8 mouse cellular contexts compared by ENCODE assay signal in the genomic region with DNA sequence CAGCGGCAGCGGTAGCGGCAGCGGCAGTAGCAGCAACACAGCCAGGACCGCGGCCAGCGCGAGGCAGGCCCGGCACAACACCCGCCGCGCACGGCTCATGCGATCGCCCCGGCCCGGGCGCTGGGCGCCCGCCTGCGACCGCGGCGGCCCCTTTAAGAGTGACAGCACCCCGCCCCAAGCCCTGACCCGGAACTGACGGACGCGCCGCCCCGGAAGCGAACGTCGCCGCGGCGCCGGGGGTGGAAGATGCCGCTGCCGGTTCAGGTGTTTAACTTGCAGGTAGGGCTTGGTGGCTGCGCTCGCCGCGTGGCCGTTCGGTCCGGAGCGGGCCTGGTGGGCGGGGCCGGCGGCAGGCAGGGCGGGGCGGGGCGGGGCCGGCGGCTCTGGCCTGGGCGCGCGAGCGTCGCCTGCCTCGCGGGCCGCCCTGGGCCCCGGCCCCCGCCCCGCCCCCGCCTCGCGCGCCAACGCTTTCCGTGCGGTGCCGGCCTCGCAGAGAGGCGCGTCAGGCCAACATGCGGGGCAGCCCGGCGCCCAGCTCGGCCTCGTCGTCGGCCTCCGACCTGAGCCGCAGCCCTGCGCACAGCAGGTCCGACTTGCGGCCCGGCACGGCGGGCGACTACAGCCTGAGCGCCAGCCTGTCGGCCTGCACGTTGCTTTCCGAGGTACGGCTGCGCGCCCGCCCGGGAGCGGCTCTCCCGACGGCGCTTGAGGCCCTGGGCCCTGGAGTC. TPM values are rescaled to one million over a fixed set of nuclear protein-coding genes. Genes with fewer than 3 reads are reported as not detected.
DNase-seq lines count a peak whose midpoint lies in the region; ATAC-seq and TF ChIP-seq lines count a peak whose summit lies in the region.

TSS of gene Rfng (minus strand) at position 144 of the 728 bp plus-strand sequence.
TSS of gene Gps1 (plus strand) at position 209 of the 728 bp plus-strand sequence.

- H3K9ac ChIP-seq in intestine, embryonic 14.5 days (ENCODE audit: low read length): peak within 1 kb of the TSS; percentile 83

- H3K4me1 ChIP-seq in cortical plate, adult 2 months (ENCODE audit: control insufficient read depth, insufficient read depth, low read length): peaks cover 3% of the 10 kb centered on the region; the same call in 1 of the 2 replicates
- peaks cover 6% of the 10 kb centered on the region for H3K4me1 ChIP-seq in intestine, embryonic 14.5 days (replicated peaks; ENCODE audit: control insufficient read depth, insufficient read depth, low read length)
- H3K4me1 ChIP-seq in midbrain, embryonic 10.5 days: peaks cover 30% of the 10 kb centered on the region

- H3K27ac ChIP-seq in cortical plate, adult 2 months (ENCODE audit: insufficient read depth, low read length): peak within 1 kb of the TSS; percentile 91
- peak within 1 kb of the TSS; percentile 70 for H3K27ac ChIP-seq in intestine, embryonic 14.5 days (ENCODE audit: low read depth)
- H3K27ac ChIP-seq in midbrain, embryonic 10.5 days (replicated peaks): peak within 1 kb of the TSS; percentile 88

- peak within 1 kb of the TSS; percentile 78 for H3K4me3 ChIP-seq in cortical plate, adult 2 months (ENCODE audit: insufficient read depth, low read length)
- H3K4me3 ChIP-seq in intestine, embryonic 14.5 days (ENCODE audit: low read depth, low read length): peak within 1 kb of the TSS; percentile 99
- peak within 1 kb of the TSS; percentile 100 for H3K4me3 ChIP-seq in midbrain, embryonic 10.5 days

- no peaks in the 10 kb centered on the region for H3K9me3 ChIP-seq in intestine, embryonic 14.5 days (ENCODE audit: control insufficient read depth, low read length)
- no peaks in the 10 kb centered on the region for H3K9me3 ChIP-seq in midbrain, embryonic 10.5 days (replicated peaks)

- peak; percentile 34; the same call in 1 of the 2 replicates for TF ChIP-seq POLR2A in cortical plate, adult 2 months (IDR thresholded peaks at IDR 0.05; ENCODE audit: extremely low read depth, insufficient read depth, low read length)

- H3K36me3 ChIP-seq in intestine, embryonic 14.5 days (ENCODE audit: control insufficient read depth, insufficient read depth, low read length): peaks cover 49% of the 10 kb centered on the region
- peaks cover 66% of the 10 kb centered on the region for H3K36me3 ChIP-seq in midbrain, embryonic 10.5 days

- no peak for TF ChIP-seq CTCF in cortical plate, adult 2 months (IDR thresholded peaks at IDR 0.05; ENCODE audit: extremely low read depth, insufficient read depth, low read length)

- peak; percentile 81 for ATAC-seq in intestine, embryonic 14.5 days (replicated peaks; ENCODE audit: low FRiP score, low TSS enrichment, low read depth)
- no peak for ATAC-seq in monocyte, adult 5-6 weeks (replicated peaks; ENCODE audit: insufficient number of reproducible peaks, low FRiP score, low TSS enrichment, poor library complexity, severe bottlenecking)

- DNase-seq in adipocyte (ENCODE audit: low spot score): peak; percentile 70
- DNase-seq in gastrocnemius, postnatal 25 days: peak; percentile 81
- DNase-seq in intestine, embryonic 14.5 days (ENCODE audit: low spot score): peak; percentile 91
- DNase-seq in left cerebral cortex, postnatal 36 days (ENCODE audit: low spot score in 2 of 2): peak; percentile 83 to 88
- DNase-seq in midbrain, embryonic 10.5 days (ENCODE audit: low spot score): peak; percentile 85
- DNase-seq in skeletal muscle tissue, adult 2 months (ENCODE audit: low read depth, low spot score): peak; percentile 54

- intact Hi-C loops in left cerebral cortex, postnatal 36 days (cut with DNase I): loop anchor here (2.0 kb wide), 1 partner anchor 41 kb away; the partner anchor contains the start of gene Fasn

- no peaks in the 10 kb centered on the region for H3K27me3 ChIP-seq in intestine, embryonic 14.5 days (replicated peaks; ENCODE audit: control insufficient read depth, insufficient read depth, low read length)
- H3K27me3 ChIP-seq in midbrain, embryonic 10.5 days (ENCODE audit: low read depth, poor library complexity, severe bottlenecking): peaks cover 11% of the 10 kb centered on the region

- WGBS in intestine, embryonic 14.5 days: under 1% methylated on average over 102 of the region's 107 CpGs
- under 1% methylated on average over 107 of the region's 107 CpGs for WGBS in midbrain, embryonic 10.5 days

- peak within 1 kb of the TSS; percentile 87 for H3K4me2 ChIP-seq in intestine, embryonic 14.5 days (ENCODE audit: low read length)

RNA-seq across cellular contexts. Expression of gene Rfng, which starts in this region (rescaled TPM):
- 98.9 and 103 TPM in 2 replicates for polyA plus RNA-seq in cortical plate, adult 2 months (2012; rRNA removed)
- total RNA-seq in gastrocnemius, postnatal 25 days (2021): 10 to 100 TPM in 1 of 2 experiments, 1 to 10 TPM in 1; 9.6 to 11.0 TPM
- 23.8 and 28.3 TPM in 2 replicates for polyA plus RNA-seq in intestine, embryonic 14.5 days (2014; fragmentation: Nextera tagmentation; extraction: Ambion mirVana)
- total RNA-seq in left cerebral cortex, postnatal 36 days (2021): 10 to 100 TPM; 63.7 to 65.9 TPM
- polyA plus RNA-seq in midbrain, embryonic 10.5 days (2016; fragmentation: Nextera tagmentation; extraction: Ambion mirVana): 43.4 and 55.9 TPM in 2 replicates
- 1.0 to 3.9 TPM (median 1.2 TPM) in 3 replicates for total RNA-seq in monocyte, adult 5-6 weeks (2017)

RNA-seq across cellular contexts. Expression of gene Gps1, which starts in this region (rescaled TPM):
- polyA plus RNA-seq in cortical plate, adult 2 months (2012; rRNA removed): 223 and 224 TPM in 2 replicates
- total RNA-seq in gastrocnemius, postnatal 25 days (2021): 10 to 100 TPM; 50.3 to 53.0 TPM
- polyA plus RNA-seq in intestine, embryonic 14.5 days (2014; fragmentation: Nextera tagmentation; extraction: Ambion mirVana): 221 and 245 TPM in 2 replicates
- 100 to 1,000 TPM; 130 to 153 TPM for total RNA-seq in left cerebral cortex, postnatal 36 days (2021)
- polyA plus RNA-seq in midbrain, embryonic 10.5 days (2016; fragmentation: Nextera tagmentation; extraction: Ambion mirVana): 287 TPM in 2 replicates
- total RNA-seq in monocyte, adult 5-6 weeks (2017): 55.0 to 59.6 TPM (median 55.7 TPM) in 3 replicates

Comparison
In these comparisons a context has a peak if more than half of its experiments do, and no peak if none do; other contexts are left out.
1. RNA of gene Rfng (total RNA-seq): 63.7 to 65.9 TPM in left cerebral cortex, postnatal 36 days; 9.6 to 11.0 TPM in gastrocnemius, postnatal 25 days and 1.0 to 3.9 TPM in monocyte, adult 5-6 weeks; every median in the first group is over 4 times any median in the second.
2. Peak in every context shown above with its lines, with median percentiles within 50 percentile points of each other: DNase-seq, H3K27ac ChIP-seq and H3K4me3 ChIP-seq.